Mouse (Mus musculus): ENCODE data around the gene Cx3cr1.
"Not testable (repeated sequence)": the region's sequence is repeated elsewhere in the genome, so short reads cannot be mapped to it uniquely, and the experiment has no call there.

Cx3cr1 gene

GRCm38 (mm10) chr9:120069779-120070178, at the start of gene Cx3cr1:
Gene Cx3cr1, minus strand, starts transcription at chr9:120069879.
- DNase-seq (ENCODE audit: low spot score in 2 of 2) = no peak

- DNase-seq (ENCODE audit: low spot score in 2 of 2) = no peak
Measured at GRCm38 (mm10) chr9:120118212-120118611, 48.5 kb upstream of the Cx3cr1 start.

GRCm38 (mm10) chr9:120116184-120116624, 46.5 kb upstream of the Cx3cr1 start:
- no peak for DNase-seq (ENCODE audit: low spot score in 2 of 2)

- no peak for DNase-seq (ENCODE audit: low spot score in 2 of 2)
Measured at GRCm38 (mm10) chr9:120115580-120115979, 45.9 kb upstream of the Cx3cr1 start.

- DNase-seq (ENCODE audit: low spot score in 2 of 2) = no peak
Measured at GRCm38 (mm10) chr9:120114789-120115151, 45.1 kb upstream of the Cx3cr1 start.

- peak in 1 of 2 experiments; percentile 27 for DNase-seq (ENCODE audit: low spot score in 2 of 2)
Measured at GRCm38 (mm10) chr9:120114051-120114788, 44.5 kb upstream of the Cx3cr1 start.

GRCm38 (mm10) chr9:120113456-120113855, 43.8 kb upstream of the Cx3cr1 start:
- no peak for DNase-seq (ENCODE audit: low spot score in 2 of 2)

- DNase-seq (ENCODE audit: low spot score in 2 of 2) = no peak
Measured at GRCm38 (mm10) chr9:120112472-120112871, 42.8 kb upstream of the Cx3cr1 start.

GRCm38 (mm10) chr9:120111156-120111945, 41.7 kb upstream of the Cx3cr1 start:
- no peak for DNase-seq (ENCODE audit: low spot score in 2 of 2)

GRCm38 (mm10) chr9:120110211-120111018, 40.7 kb upstream of the Cx3cr1 start, which contains the start of gene Slc25a38:
Gene Slc25a38, plus strand, starts transcription at chr9:120110374.
- peak; percentile 98 for DNase-seq (ENCODE audit: low spot score in 2 of 2)

GRCm38 (mm10) chr9:120108953-120109352, 39.3 kb upstream of the Cx3cr1 start:
- not testable (repeated sequence) for DNase-seq (ENCODE audit: low spot score in 2 of 2)

- DNase-seq (ENCODE audit: low spot score in 2 of 2) = no peak
Measured at GRCm38 (mm10) chr9:120101165-120101564, 31.5 kb upstream of the Cx3cr1 start.

GRCm38 (mm10) chr9:120099304-120099703, 29.6 kb upstream of the Cx3cr1 start:
- no peak for DNase-seq (ENCODE audit: low spot score in 2 of 2)

GRCm38 (mm10) chr9:120098682-120099081, 29.0 kb upstream of the Cx3cr1 start:
- peak; percentile 73 to 84 for DNase-seq (ENCODE audit: low spot score in 2 of 2)

- DNase-seq (ENCODE audit: low spot score in 2 of 2) = no peak
Measured at GRCm38 (mm10) chr9:120095886-120096285, 26.2 kb upstream of the Cx3cr1 start.

GRCm38 (mm10) chr9:120093701-120094100, 24.0 kb upstream of the Cx3cr1 start:
- no peak for DNase-seq (ENCODE audit: low spot score in 2 of 2)

GRCm38 (mm10) chr9:120091696-120092238, 22.1 kb upstream of the Cx3cr1 start, which contains the start of gene Ccr8:
Gene Ccr8, plus strand, starts transcription at chr9:120092114.
- no peak for DNase-seq (ENCODE audit: low spot score in 2 of 2)

- no peak for DNase-seq (ENCODE audit: low spot score in 2 of 2)
Measured at GRCm38 (mm10) chr9:120091086-120091485, 21.4 kb upstream of the Cx3cr1 start.

GRCm38 (mm10) chr9:120089125-120089524, 19.4 kb upstream of the Cx3cr1 start:
- no peak for DNase-seq (ENCODE audit: low spot score in 2 of 2)

GRCm38 (mm10) chr9:120084406-120084805, 14.7 kb upstream of the Cx3cr1 start:
- no peak for DNase-seq (ENCODE audit: low spot score in 2 of 2)

GRCm38 (mm10) chr9:120083158-120083894, 13.6 kb upstream of the Cx3cr1 start:
- no peak for DNase-seq (ENCODE audit: low spot score in 2 of 2)

Measured in right cerebral cortex, postnatal 10 days (tissue).